Mouse (Mus musculus): ENCODE data around the gene Ror2.
"Not testable (repeated sequence)": the region's sequence is repeated elsewhere in the genome, so short reads cannot be mapped to it uniquely, and the experiment has no call there.

DNA sequence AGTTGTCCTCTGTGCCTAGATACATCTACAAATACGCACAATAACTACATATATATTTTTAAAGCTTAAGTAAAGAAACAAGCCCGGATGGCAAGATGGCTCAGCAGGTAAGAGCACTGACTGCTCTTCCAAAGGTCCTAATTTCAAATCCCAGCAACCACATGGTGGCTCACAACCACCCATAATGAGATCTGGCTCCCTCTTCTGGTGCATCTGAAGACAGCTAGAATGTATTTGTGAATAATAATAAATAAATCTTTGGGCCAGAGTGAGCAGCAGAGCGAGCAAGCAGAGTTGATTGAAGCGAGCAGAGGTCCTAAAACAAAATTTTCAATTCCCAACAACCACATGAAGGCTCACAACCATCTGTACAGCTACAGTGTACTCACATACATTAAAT lies 29.8 kb upstream of the Ror2 start:
- not testable (repeated sequence) for TF ChIP-seq TAL1, GATA1 (IDR thresholded peaks at IDR 0.05; ENCODE audit: low read length)

Data from erythroblast, embryonic 14.5 days (primary cell).